Mouse (Mus musculus): ENCODE data around the gene Thsd7a. TPM values are rescaled to one million over a fixed set of nuclear protein-coding genes. Genes with fewer than 3 reads are reported as not detected.

Thsd7a gene
- total RNA-seq, 2 experiments from 2014 or later, result 8.3 to 11.8 TPM

- no peak for DNase-seq
These were observed 245.3 kb downstream of the Thsd7a start for GRCm38 (mm10) chr6:12503867-12504266.

- no peak for DNase-seq
These were observed 248.3 kb downstream of the Thsd7a start for GRCm38 (mm10) chr6:12500888-12501287.

GRCm38 (mm10) chr6:12499866-12500265, 249.3 kb downstream of the Thsd7a start:
- DNase-seq, result no peak

GRCm38 (mm10) chr6:12493571-12493970, 255.6 kb downstream of the Thsd7a start:
- no peak for DNase-seq

- no peak for DNase-seq
These were observed 260.3 kb downstream of the Thsd7a start for GRCm38 (mm10) chr6:12488882-12489281.

GRCm38 (mm10) chr6:12481527-12482163, 267.6 kb downstream of the Thsd7a start:
- DNase-seq, result no peak

GRCm38 (mm10) chr6:12478359-12478758, 270.9 kb downstream of the Thsd7a start:
- no peak for DNase-seq

GRCm38 (mm10) chr6:12470935-12471334, 278.3 kb downstream of the Thsd7a start:
- no peak for DNase-seq

- no peak for DNase-seq
These were observed 281.7 kb downstream of the Thsd7a start for GRCm38 (mm10) chr6:12467339-12468124.

GRCm38 (mm10) chr6:12458841-12459240, 290.4 kb downstream of the Thsd7a start:
- DNase-seq, result no peak

GRCm38 (mm10) chr6:12457451-12457850, 291.8 kb downstream of the Thsd7a start:
- DNase-seq, result no peak

GRCm38 (mm10) chr6:12454876-12455485, 294.2 kb downstream of the Thsd7a start:
- DNase-seq, result no peak

- no peak for DNase-seq
These were observed 295.1 kb downstream of the Thsd7a start for GRCm38 (mm10) chr6:12454132-12454531.

- peak; percentile 76 to 83 for DNase-seq
These were observed 300.4 kb downstream of the Thsd7a start for GRCm38 (mm10) chr6:12448851-12449250.

- no peak for DNase-seq
These were observed 303.7 kb downstream of the Thsd7a start for GRCm38 (mm10) chr6:12445486-12445885.

- no peak for DNase-seq
These were observed 309.6 kb downstream of the Thsd7a start for GRCm38 (mm10) chr6:12439561-12439960.

GRCm38 (mm10) chr6:12419070-12419469, 330.1 kb downstream of the Thsd7a start:
- peak in 1 of 2 experiments; percentile 2 for DNase-seq

- DNase-seq, result no peak
These were observed 332.2 kb downstream of the Thsd7a start for GRCm38 (mm10) chr6:12416976-12417375.

- DNase-seq, result peak in 1 of 2 experiments; percentile 2
These were observed 344.8 kb downstream of the Thsd7a start for GRCm38 (mm10) chr6:12404441-12404840.

- no peak for DNase-seq
These were observed 346.2 kb downstream of the Thsd7a start for GRCm38 (mm10) chr6:12402996-12403395.

- DNase-seq, result no peak
These were observed 351.3 kb downstream of the Thsd7a start for GRCm38 (mm10) chr6:12397776-12398522.
